Mouse (Mus musculus) heart, postnatal 14 days (tissue): Measurements from ENCODE around the gene Fam228a. TPM values are rescaled to one million over a fixed set of nuclear protein-coding genes. Genes with fewer than 3 reads are reported as not detected.
"Not testable (repeated sequence)": the region's sequence is repeated elsewhere in the genome, so short reads cannot be mapped to it uniquely, and the experiment has no call there.

Source experiments
- DNase-seq, 2 experiments: peaks; one replicate each; pipeline ENCODE4 v3.0.0; 2021 to 2022
- intact Hi-C: fragments of 180-260 bp; cut with DNase I; formaldehyde crosslinking; loops from one replicate; pipeline ENCODE4 v1.15.1; 2025
- long read RNA-seq, 2 experiments: library from polyadenylated mRNA; stranded (forward); transcript quantifications; one replicate each; pipeline ENCODE4 v2.0.0; 2021
- total RNA-seq, 2 experiments: library from RNA; stranded (reverse); gene quantifications; 2 replicates each; pipeline ENCODE4 v1.2.3; 2021

Gene Fam228a
- total RNA-seq: under 1 TPM; 0.10 to 0.19 TPM
- long read RNA-seq, experiment 1: 0 reads
- long read RNA-seq, experiment 2: 0 reads

- intact Hi-C loops: no loop called here
- no peak for DNase-seq
These were observed at the start of gene Fam228a for GRCm38 (mm10) chr12:4738031-4738576. Gene Fam228a, minus strand, starts transcription at chr12:4738430.

GRCm38 (mm10) chr12:4784466-4784865 lies 46.2 kb upstream of the Fam228a start:
- intact Hi-C loops: no loop called here
- no peak for DNase-seq

- intact Hi-C loops: no loop called here
These were observed 45.4 kb upstream of the Fam228a start for GRCm38 (mm10) chr12:4783598-4783997.

GRCm38 (mm10) chr12:4781725-4782404 lies 43.6 kb upstream of the Fam228a start:
- intact Hi-C loops: not testable (repeated sequence)
- peak in 1 of 2 experiments; percentile 5 for DNase-seq

More at GRCm38 (mm10) chr12:4783598-4783997, 45.4 kb upstream of the Fam228a start:
- no peak for DNase-seq

GRCm38 (mm10) chr12:4781270-4781669 lies 43.0 kb upstream of the Fam228a start:
- intact Hi-C loops: no loop called here
- no peak for DNase-seq

GRCm38 (mm10) chr12:4780245-4780644 lies 42.0 kb upstream of the Fam228a start:
- no peak for DNase-seq

GRCm38 (mm10) chr12:4777734-4778133 lies 39.5 kb upstream of the Fam228a start:
- DNase-seq: no peak
- intact Hi-C loops: no loop called here

More at GRCm38 (mm10) chr12:4780245-4780644, 42.0 kb upstream of the Fam228a start:
- intact Hi-C loops: no loop called here

GRCm38 (mm10) chr12:4775588-4775949 lies 37.3 kb upstream of the Fam228a start:
- DNase-seq: no peak

GRCm38 (mm10) chr12:4774895-4775587 lies 36.8 kb upstream of the Fam228a start:
- DNase-seq: no peak
- intact Hi-C loops: no loop called here

More at GRCm38 (mm10) chr12:4775588-4775949, 37.3 kb upstream of the Fam228a start:
- intact Hi-C loops: no loop called here

- intact Hi-C loops: loop anchor here (5.0 kb wide), 3 partner anchors 97 to 177 kb away; partner anchors contain the start of genes Atad2b, Gm3625 and Itsn2
- DNase-seq: no peak
These were observed 31.1 kb upstream of the Fam228a start for GRCm38 (mm10) chr12:4769333-4769723.

GRCm38 (mm10) chr12:4768492-4769332 lies 30.5 kb upstream of the Fam228a start, which contains the start of the genes Pfn4 and Fam228b:
Gene Pfn4, plus strand, starts transcription at chr12:4769022.
Gene Fam228b, minus strand, starts transcription at chr12:4769267.
- intact Hi-C loops: loop anchor here (5.0 kb wide), 3 partner anchors 96 to 176 kb away; partner anchors contain the start of genes Atad2b, Gm3625 and Itsn2

GRCm38 (mm10) chr12:4757060-4757459 lies 18.8 kb upstream of the Fam228a start:
- DNase-seq: no peak
- intact Hi-C loops: no loop called here

More at GRCm38 (mm10) chr12:4768492-4769332, 30.5 kb upstream of the Fam228a start, which contains the start of the genes Pfn4 and Fam228b:
- peak; percentile 96 to 99 for DNase-seq

- intact Hi-C loops, DNase-seq: not testable (repeated sequence)
These were observed 16.2 kb upstream of the Fam228a start for GRCm38 (mm10) chr12:4754451-4754850.

- peak; percentile 8 to 16 for DNase-seq
- intact Hi-C loops: no loop called here
These were observed 6.3 kb upstream of the Fam228a start for GRCm38 (mm10) chr12:4744486-4744885.

- DNase-seq: no peak
- intact Hi-C loops: no loop called here
These were observed 4.0 kb upstream of the Fam228a start for GRCm38 (mm10) chr12:4742183-4742582.

- intact Hi-C loops: no loop called here
These were observed 2.6 kb upstream of the Fam228a start for GRCm38 (mm10) chr12:4740823-4741222.

GRCm38 (mm10) chr12:4732332-4732731 lies 5.9 kb downstream of the Fam228a start:
- intact Hi-C loops: no loop called here
- no peak for DNase-seq

More at GRCm38 (mm10) chr12:4740823-4741222, 2.6 kb upstream of the Fam228a start:
- DNase-seq: peak in 1 of 2 experiments; percentile 8

- intact Hi-C loops: no loop called here
- DNase-seq: no peak
These were observed 6.6 kb downstream of the Fam228a start for GRCm38 (mm10) chr12:4731629-4732028.

GRCm38 (mm10) chr12:4729165-4729564 lies 9.1 kb downstream of the Fam228a start:
- intact Hi-C loops: no loop called here
- no peak for DNase-seq
